Mouse (Mus musculus) large intestine, adult 2 months (tissue): ENCODE data around the gene Frmd4a. TPM values are rescaled to one million over a fixed set of nuclear protein-coding genes. Genes with fewer than 3 reads are reported as not detected.

Source experiments
- DNase-seq: peaks from one replicate; pipeline ENCODE4 v3.0.0-alpha.2; 2012; ENCODE audit warnings: low read depth, low spot score
- WGBS: fragments of 180-500 bp; shearing (Covaris S2); methylation state at CpG from one replicate; pipeline ENCODE4 v1.1.7; 2018; 5-methylcytosine and 5-hydroxymethylcytosine counted together
- polyA plus RNA-seq: library from polyadenylated mRNA; depleted of rRNA; stranded (reverse); fragments of >200 nt; gene quantifications from 2 replicates; pipeline ENCODE4 v1.2.3, GENCODE M21; 2012; rRNA removed

Frmd4a gene
- polyA plus RNA-seq, result 2.6 and 5.1 TPM in 2 replicates

GRCm38 (mm10) chr2:4017528-4018288 lies at the start of gene Frmd4a:
TSS of gene Frmd4a (plus strand) at chr2:4017717.
- no peak for DNase-seq
- WGBS, result 37% methylated on average over 8 of the region's 8 CpGs

GRCm38 (mm10) chr2:3988876-3989275 lies 28.6 kb upstream of the Frmd4a start:
- DNase-seq, result no peak
- 81% methylated on average over 7 of the region's 7 CpGs for WGBS

GRCm38 (mm10) chr2:3990431-3990830 lies 27.1 kb upstream of the Frmd4a start:
- DNase-seq, result no peak
- 79% methylated on average over 1 of the region's 1 CpGs for WGBS

GRCm38 (mm10) chr2:4018431-4018876 lies 937 bp downstream of the Frmd4a start:
- WGBS, result 38% methylated on average over 11 of the region's 11 CpGs
- DNase-seq, result no peak

GRCm38 (mm10) chr2:4018909-4019308 lies 1.4 kb downstream of the Frmd4a start:
- DNase-seq, result no peak
- 28% methylated on average over 4 of the region's 4 CpGs for WGBS

GRCm38 (mm10) chr2:4024927-4025326 lies 7.4 kb downstream of the Frmd4a start:
- no peak for DNase-seq
- 51% methylated on average over 7 of the region's 7 CpGs for WGBS

- WGBS, result 47% methylated on average over 4 of the region's 4 CpGs
These were observed 11.7 kb downstream of the Frmd4a start for GRCm38 (mm10) chr2:4029031-4029747.

GRCm38 (mm10) chr2:4036153-4036589 lies 18.7 kb downstream of the Frmd4a start:
- WGBS, result 77% methylated on average over 4 of the region's 4 CpGs
- DNase-seq, result no peak

More at GRCm38 (mm10) chr2:4029031-4029747, 11.7 kb downstream of the Frmd4a start:
- no peak for DNase-seq

GRCm38 (mm10) chr2:4036651-4037117 lies 19.2 kb downstream of the Frmd4a start:
- DNase-seq, result no peak
- 92% methylated on average over 8 of the region's 8 CpGs for WGBS

- 70% methylated on average over 3 of the region's 3 CpGs for WGBS
- no peak for DNase-seq
These were observed 24.5 kb downstream of the Frmd4a start for GRCm38 (mm10) chr2:4042009-4042408.

- WGBS, result 36% methylated on average over 2 of the region's 2 CpGs
These were observed 38.0 kb downstream of the Frmd4a start for GRCm38 (mm10) chr2:4055481-4055880.

GRCm38 (mm10) chr2:4060675-4061074 lies 43.2 kb downstream of the Frmd4a start:
- 38% methylated on average over 2 of the region's 2 CpGs for WGBS
- DNase-seq, result no peak

More at GRCm38 (mm10) chr2:4055481-4055880, 38.0 kb downstream of the Frmd4a start:
- no peak for DNase-seq

- 81% methylated on average over 7 of the region's 7 CpGs for WGBS
- DNase-seq, result no peak
These were observed 54.3 kb downstream of the Frmd4a start for GRCm38 (mm10) chr2:4071831-4072230.

GRCm38 (mm10) chr2:4083877-4084276 lies 66.4 kb downstream of the Frmd4a start:
- 70% methylated on average over 6 of the region's 6 CpGs for WGBS
- no peak for DNase-seq

- no peak for DNase-seq
- WGBS, result 55% methylated on average over 1 of the region's 1 CpGs
These were observed 80.1 kb downstream of the Frmd4a start for GRCm38 (mm10) chr2:4097601-4098000.

- no peak for DNase-seq
- WGBS, result 73% methylated on average over 8 of the region's 8 CpGs
These were observed 81.6 kb downstream of the Frmd4a start for GRCm38 (mm10) chr2:4098948-4099776.

GRCm38 (mm10) chr2:4099777-4100104 lies 82.2 kb downstream of the Frmd4a start:
- no peak for DNase-seq

GRCm38 (mm10) chr2:4101370-4101769 lies 83.9 kb downstream of the Frmd4a start:
- WGBS, result 59% methylated on average over 2 of the region's 2 CpGs
- no peak for DNase-seq

GRCm38 (mm10) chr2:4113303-4113920 lies 95.9 kb downstream of the Frmd4a start:
- no peak for DNase-seq
- WGBS, result 62% methylated on average over 7 of the region's 7 CpGs
